Mouse (Mus musculus): ENCODE measurements around the gene Rgs7. TPM values are rescaled to one million over a fixed set of nuclear protein-coding genes. Genes with fewer than 3 reads are reported as not detected.
A peak's percentile ranks its signal among the peaks of the same experiment; 100 is the strongest.

The Rgs7 gene
- total and polyA plus RNA-seq, 3 experiments, result not detected

DNA sequence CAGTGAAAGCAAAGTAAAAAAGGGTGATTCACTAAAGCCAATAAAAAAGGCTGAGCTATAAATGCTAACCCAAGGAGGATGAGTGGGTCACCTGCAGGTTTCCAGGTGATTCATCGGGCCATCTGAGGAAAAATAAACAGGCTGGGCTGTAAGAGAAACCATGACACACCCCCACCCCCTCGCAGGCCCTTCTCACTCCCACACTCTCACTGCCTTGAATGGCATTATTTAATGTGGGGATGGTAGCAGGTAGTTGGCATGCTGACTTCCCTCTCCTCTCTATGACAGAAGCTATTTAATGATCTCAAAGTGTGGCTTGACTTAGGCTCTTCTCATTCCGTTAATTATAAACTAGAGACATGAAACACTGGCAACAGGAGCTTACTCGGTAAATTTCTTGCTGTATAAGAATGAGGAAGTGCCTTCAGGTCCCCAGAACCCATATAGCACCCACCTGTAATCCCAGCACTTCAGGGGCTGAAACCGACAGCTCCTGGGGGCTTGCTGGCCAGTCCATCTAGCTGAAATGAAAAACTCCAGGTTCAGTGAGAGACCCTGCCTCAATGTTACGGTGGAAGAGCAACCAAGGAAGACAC lies 38.2 kb downstream of the Rgs7 start:
- H3K9me3 ChIP-seq (replicated peaks; ENCODE audit: insufficient read depth, low read length), result no peaks in the 10 kb centered on the region
- H3K27me3 ChIP-seq (ENCODE audit: control insufficient read depth in 1 of 2, insufficient read depth in 2 of 2, low read length in 2 of 2), result no peaks in the 10 kb centered on the region
- no peak overlapping the region for H3K4me3 ChIP-seq (ENCODE audit: control insufficient read depth in 1 of 2, insufficient read depth in 1 of 2, low read depth in 2 of 2, low read length in 2 of 2)
- H3K9ac ChIP-seq (ENCODE audit: control insufficient read depth, low read depth, low read length, poor library complexity, severe bottlenecking), result no peak overlapping the region
- H3K27ac ChIP-seq (ENCODE audit: control insufficient read depth, low read depth, low read length), result no peak overlapping the region
- no peaks in the 10 kb centered on the region for H3K4me1 ChIP-seq (ENCODE audit: control insufficient read depth in 1 of 2, insufficient read depth in 2 of 2, low read length in 2 of 2)
- no peaks in the 10 kb centered on the region for H3K79me2 ChIP-seq (ENCODE audit: control insufficient read depth, insufficient read depth, low read length, poor library complexity)
- peak; percentile 5 for DNase-seq (ENCODE audit: low read depth, low spot score)
- no peaks in the 10 kb centered on the region for H3K36me3 ChIP-seq (ENCODE audit: control insufficient read depth in 1 of 2, insufficient read depth in 2 of 2, low read length in 2 of 2)
- TF ChIP-seq NRF1 (IDR thresholded peaks at IDR 0.05; ENCODE audit: insufficient read depth, low read depth, low read length, poor library complexity, severe bottlenecking) (no peak), CHD2 (IDR thresholded peaks at IDR 0.05; ENCODE audit: low read length) (no peak), ETS1 (IDR thresholded peaks at IDR 0.05; ENCODE audit: low read depth, low read length) (no peak), JUND (IDR thresholded peaks at IDR 0.05; ENCODE audit: low read depth, low read length) (no peak), HCFC1 (IDR thresholded peaks at IDR 0.05; ENCODE audit: low read depth, low read length) (no peak), ZNF384 (IDR thresholded peaks at IDR 0.05; ENCODE audit: low read depth, low read length) (no peak), KAT2A (conservative IDR thresholded peaks at IDR 0.05; ENCODE audit: low read depth, low read length) (no peak), ELF1 (IDR thresholded peaks at IDR 0.05; ENCODE audit: low read depth, low read length) (no peak), MAX (IDR thresholded peaks at IDR 0.05; ENCODE audit: low read length) (no peak)

DNA sequence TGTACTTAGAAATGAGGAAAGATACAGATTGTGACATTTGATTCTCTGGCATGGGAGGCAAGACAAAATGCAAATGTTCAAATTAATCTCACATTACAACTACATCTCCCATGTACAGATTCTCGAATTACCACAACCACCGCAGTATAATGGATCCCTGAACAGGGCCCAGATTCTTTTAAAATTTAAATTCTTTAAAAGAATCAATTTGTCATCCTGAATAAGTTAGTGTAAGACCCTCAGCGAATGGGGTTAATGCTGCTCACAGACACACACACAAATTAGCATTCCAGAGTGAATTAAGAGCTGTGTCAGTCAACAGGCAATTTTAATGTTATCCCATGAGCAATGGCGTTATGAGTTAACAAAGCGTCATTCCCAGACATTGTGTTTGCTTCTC lies 44.3 kb downstream of the Rgs7 start:
- H3K36me3 ChIP-seq (ENCODE audit: control insufficient read depth in 1 of 2, insufficient read depth in 2 of 2, low read length in 2 of 2), result no peaks in the 10 kb centered on the region
- no peak for DNase-seq (ENCODE audit: low read depth, low spot score)

DNA sequence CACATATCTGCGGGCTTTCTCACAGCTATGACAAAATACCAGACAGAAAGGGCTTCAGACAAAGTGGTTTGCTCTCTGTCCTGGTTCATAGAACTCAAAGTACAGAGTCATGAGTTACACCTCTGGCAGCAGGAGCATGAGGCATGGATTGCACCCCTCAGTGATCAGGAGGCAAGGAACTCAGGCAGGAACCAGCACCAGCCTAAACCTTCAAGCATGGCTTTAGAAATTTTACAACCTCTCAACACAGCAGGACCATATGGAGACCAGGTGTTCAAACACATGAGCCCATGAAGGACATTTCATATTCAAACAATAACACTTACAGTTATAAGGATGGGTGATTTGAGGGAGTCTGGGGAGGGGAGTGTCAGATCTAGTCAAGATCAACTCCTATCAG lies 49.4 kb downstream of the Rgs7 start:
- H3K4me3 ChIP-seq (ENCODE audit: control insufficient read depth in 1 of 2, insufficient read depth in 1 of 2, low read depth in 2 of 2, low read length in 2 of 2), result no peak overlapping the region
- H3K27ac ChIP-seq (ENCODE audit: control insufficient read depth, low read depth, low read length), result no peak overlapping the region
- DNase-seq (ENCODE audit: low read depth, low spot score), result no peak
- H3K36me3 ChIP-seq (ENCODE audit: control insufficient read depth in 1 of 2, insufficient read depth in 2 of 2, low read length in 2 of 2), result no peaks in the 10 kb centered on the region
- no peak overlapping the region for H3K9ac ChIP-seq (ENCODE audit: control insufficient read depth, low read depth, low read length, poor library complexity, severe bottlenecking)
- no peaks in the 10 kb centered on the region; a peak in 1 of 4 replicates for H3K27me3 ChIP-seq (ENCODE audit: control insufficient read depth in 1 of 2, insufficient read depth in 2 of 2, low read length in 2 of 2)
- TF ChIP-seq USF1 (IDR thresholded peaks at IDR 0.05; ENCODE audit: low read depth, low read length), result no peak
- TF ChIP-seq RAD21 (IDR thresholded peaks at IDR 0.05; ENCODE audit: low read depth, low read length), result no peak
- no peak for TF ChIP-seq ZMIZ1 (IDR thresholded peaks at IDR 0.05; ENCODE audit: low read depth, low read length)
- TF ChIP-seq TBP (IDR thresholded peaks at IDR 0.05; ENCODE audit: low read depth, low read length), result no peak
- TF ChIP-seq ZC3H11A (IDR thresholded peaks at IDR 0.05; ENCODE audit: low read depth, low read length), result no peak
- TF ChIP-seq CTCF (IDR thresholded peaks at IDR 0.05 in 2 of 3, conservative IDR thresholded peaks at IDR 0.05 in 1 of 3; ENCODE audit: control insufficient read depth in 1 of 3, insufficient read depth in 1 of 3, low read depth in 2 of 3, low read length in 3 of 3, poor library complexity in 1 of 3, severe bottlenecking in 1 of 3), result no peak
- TF ChIP-seq POLR2A (IDR thresholded peaks at IDR 0.05; ENCODE audit: control insufficient read depth in 1 of 2, insufficient read depth in 1 of 2, low read depth in 1 of 2, low read length in 2 of 2, poor library complexity in 1 of 2), result no peak
- TF ChIP-seq POLR2AphosphoS2 (IDR thresholded peaks at IDR 0.05; ENCODE audit: low read length), result no peak
- TF ChIP-seq GABPA (IDR thresholded peaks at IDR 0.05; ENCODE audit: low read depth, low read length), result no peak
- H3K9me3 ChIP-seq (replicated peaks; ENCODE audit: insufficient read depth, low read length), result no peaks in the 10 kb centered on the region
- no peaks in the 10 kb centered on the region for H3K4me1 ChIP-seq (ENCODE audit: control insufficient read depth in 1 of 2, insufficient read depth in 2 of 2, low read length in 2 of 2)
- no peaks in the 10 kb centered on the region for H3K79me2 ChIP-seq (ENCODE audit: control insufficient read depth, insufficient read depth, low read length, poor library complexity)

More for the DNA sequence above, 44.3 kb downstream of the Rgs7 start:
- Histone ChIP-seq H3K4me1 (ENCODE audit: control insufficient read depth in 1 of 2, insufficient read depth in 2 of 2, low read length in 2 of 2) (no peaks in the 10 kb centered on the region), H3K79me2 (ENCODE audit: control insufficient read depth, insufficient read depth, low read length, poor library complexity) (no peaks in the 10 kb centered on the region), H3K27me3 (ENCODE audit: control insufficient read depth in 1 of 2, insufficient read depth in 2 of 2, low read length in 2 of 2) (no peaks in the 10 kb centered on the region; a peak in 1 of 4 replicates), H3K4me3 (ENCODE audit: control insufficient read depth in 1 of 2, insufficient read depth in 1 of 2, low read depth in 2 of 2, low read length in 2 of 2) (no peak overlapping the region), H3K27ac (ENCODE audit: control insufficient read depth, low read depth, low read length) (no peak overlapping the region), H3K9me3 (replicated peaks; ENCODE audit: insufficient read depth, low read length) (no peaks in the 10 kb centered on the region), H3K9ac (ENCODE audit: control insufficient read depth, low read depth, low read length, poor library complexity, severe bottlenecking) (no peak overlapping the region)
- TF ChIP-seq MEF2A (IDR thresholded peaks at IDR 0.05; ENCODE audit: extremely low read depth, insufficient replicate concordance, low read depth, low read length, poor library complexity, severe bottlenecking) (no peak), NELFE (IDR thresholded peaks at IDR 0.05; ENCODE audit: low read depth, low read length) (no peak), JUND (IDR thresholded peaks at IDR 0.05; ENCODE audit: low read depth, low read length) (no peak), RAD21 (IDR thresholded peaks at IDR 0.05; ENCODE audit: low read depth, low read length) (no peak), USF2 (IDR thresholded peaks at IDR 0.05; ENCODE audit: borderline replicate concordance in 1 of 2, insufficient read depth in 1 of 2, low read depth in 1 of 2, low read length in 2 of 2) (no peak), GATA1 (IDR thresholded peaks at IDR 0.05; ENCODE audit: low read depth, low read length) (no peak), MYB (IDR thresholded peaks at IDR 0.05; ENCODE audit: low read depth, low read length) (no peak), E2F4 (IDR thresholded peaks at IDR 0.05; ENCODE audit: borderline replicate concordance, low read depth, low read length) (no peak), MAX (IDR thresholded peaks at IDR 0.05; ENCODE audit: low read length) (no peak), POLR2AphosphoS5 (IDR thresholded peaks at IDR 0.05; ENCODE audit: borderline replicate concordance, low read depth, low read length) (no peak), TAL1 (IDR thresholded peaks at IDR 0.05; ENCODE audit: low read length) (no peak), GABPA (IDR thresholded peaks at IDR 0.05; ENCODE audit: low read depth, low read length) (no peak), CHD1 (IDR thresholded peaks at IDR 0.05; ENCODE audit: low read depth, low read length) (no peak)

Measured in MEL (cell line).